Mouse (Mus musculus) NIH3T3 (cell line): ENCODE results near the gene Cped1.

Experiments
- DNase-seq: peaks from one replicate; pipeline ENCODE4 v3.0.0-alpha.2; 2012; ENCODE audit warnings: low read depth

Gene Cped1

GRCm38 (mm10) chr6:21985732-21986540 lies at the start of gene Cped1:
Cped1 (plus strand) TSS chr6:21985916.
- peak; percentile 87 for DNase-seq

GRCm38 (mm10) chr6:21937981-21938635 lies 47.6 kb upstream of the Cped1 start:
- DNase-seq = no peak

- peak; percentile 99 for DNase-seq
These were observed 36.4 kb upstream of the Cped1 start, which contains the start of gene Ing3 for GRCm38 (mm10) chr6:21949226-21949731. Ing3 (plus strand) TSS chr6:21949571.

- peak; percentile 99 for DNase-seq
These were observed 35.8 kb upstream of the Cped1 start for GRCm38 (mm10) chr6:21949771-21950448.

GRCm38 (mm10) chr6:21950676-21951075 lies 35.0 kb upstream of the Cped1 start:
- DNase-seq = no peak

GRCm38 (mm10) chr6:21955468-21955867 lies 30.2 kb upstream of the Cped1 start:
- no peak for DNase-seq

GRCm38 (mm10) chr6:21958922-21959321 lies 26.8 kb upstream of the Cped1 start:
- no peak for DNase-seq

- no peak for DNase-seq
These were observed 25.8 kb upstream of the Cped1 start for GRCm38 (mm10) chr6:21959909-21960308.

- no peak for DNase-seq
These were observed 8.2 kb upstream of the Cped1 start for GRCm38 (mm10) chr6:21977532-21977931.

- no peak for DNase-seq
These were observed 4.6 kb upstream of the Cped1 start for GRCm38 (mm10) chr6:21981114-21981513.

GRCm38 (mm10) chr6:21984990-21985731 lies 555 bp upstream of the Cped1 start:
- peak; percentile 97 for DNase-seq

GRCm38 (mm10) chr6:21986660-21987331 lies 1.1 kb downstream of the Cped1 start:
- peak; percentile 65 for DNase-seq

GRCm38 (mm10) chr6:21987554-21987953 lies 1.8 kb downstream of the Cped1 start:
- peak; percentile 48 for DNase-seq

- no peak for DNase-seq
These were observed 2.6 kb downstream of the Cped1 start for GRCm38 (mm10) chr6:21988296-21988695.

- peak; percentile 79 for DNase-seq
These were observed 3.4 kb downstream of the Cped1 start for GRCm38 (mm10) chr6:21989081-21989480.

- DNase-seq = peak; percentile 84
These were observed 4.7 kb downstream of the Cped1 start for GRCm38 (mm10) chr6:21990181-21991135.

GRCm38 (mm10) chr6:21991151-21991550 lies 5.4 kb downstream of the Cped1 start:
- DNase-seq = peak; percentile 53

GRCm38 (mm10) chr6:21993070-21993469 lies 7.4 kb downstream of the Cped1 start:
- DNase-seq = no peak

GRCm38 (mm10) chr6:21998131-21998530 lies 12.4 kb downstream of the Cped1 start:
- peak; percentile 32 for DNase-seq

GRCm38 (mm10) chr6:21999025-21999424 lies 13.3 kb downstream of the Cped1 start:
- no peak for DNase-seq
